Mouse (Mus musculus) ovary, postnatal 36 days (tissue): Measurements from ENCODE around the gene Echs1.

ENCODE experiments used
- DNase-seq: peaks from one replicate; pipeline ENCODE4 v3.0.0; 2022; ENCODE audit warnings: low spot score, mixed read lengths

The Echs1 gene

GRCm38 (mm10) chr7:140115583-140116328 is 520 bp downstream of the Echs1 start, which contains the start of gene Paox:
Paox (plus strand) TSS chr7:140115799.
- peak; percentile 46 for DNase-seq

- DNase-seq: no peak
These were observed 4.3 kb downstream of the Echs1 start for GRCm38 (mm10) chr7:140111943-140112342.

- DNase-seq: no peak
These were observed 12.3 kb downstream of the Echs1 start for GRCm38 (mm10) chr7:140104009-140104408.

- DNase-seq: peak; percentile 91
These were observed 14.0 kb downstream of the Echs1 start, which contains the start of gene Fuom for GRCm38 (mm10) chr7:140101993-140102860. Fuom (minus strand) TSS chr7:140102441.

GRCm38 (mm10) chr7:140101498-140101897 is 14.8 kb downstream of the Echs1 start:
- no peak for DNase-seq

- no peak for DNase-seq
These were observed 17.8 kb downstream of the Echs1 start for GRCm38 (mm10) chr7:140098466-140098865.

GRCm38 (mm10) chr7:140096055-140096454 is 20.2 kb downstream of the Echs1 start:
- DNase-seq: no peak

- DNase-seq: peak; percentile 26
These were observed 20.7 kb downstream of the Echs1 start for GRCm38 (mm10) chr7:140095556-140095955.

GRCm38 (mm10) chr7:140094954-140095353 is 21.3 kb downstream of the Echs1 start:
- no peak for DNase-seq

- no peak for DNase-seq
These were observed 23.2 kb downstream of the Echs1 start, which contains the start of gene Prap1 for GRCm38 (mm10) chr7:140092924-140093528. Prap1 (plus strand) TSS chr7:140093395.

GRCm38 (mm10) chr7:140090601-140091000 is 25.7 kb downstream of the Echs1 start:
- no peak for DNase-seq

GRCm38 (mm10) chr7:140082242-140082678 is 34.0 kb downstream of the Echs1 start, which contains the start of gene Caly:
Caly (minus strand) TSS chr7:140082548.
- no peak for DNase-seq

GRCm38 (mm10) chr7:140081408-140082241 is 34.7 kb downstream of the Echs1 start:
- DNase-seq: no peak

- DNase-seq: peak; percentile 71
These were observed 35.6 kb downstream of the Echs1 start for GRCm38 (mm10) chr7:140080503-140081156.

- DNase-seq: peak; percentile 62
These were observed 37.6 kb downstream of the Echs1 start for GRCm38 (mm10) chr7:140078711-140079110.

GRCm38 (mm10) chr7:140077698-140078097 is 38.6 kb downstream of the Echs1 start:
- DNase-seq: no peak

- DNase-seq: no peak
These were observed 46.1 kb downstream of the Echs1 start for GRCm38 (mm10) chr7:140070042-140070711.

- no peak for DNase-seq
These were observed 48.9 kb downstream of the Echs1 start for GRCm38 (mm10) chr7:140067397-140067796.

GRCm38 (mm10) chr7:140063092-140063491 is 53.2 kb downstream of the Echs1 start:
- peak; percentile 49 for DNase-seq

GRCm38 (mm10) chr7:140062307-140062706 is 54.0 kb downstream of the Echs1 start:
- DNase-seq: peak; percentile 45
